Mouse (Mus musculus) naive thymus-derived CD4-positive, alpha-beta T cell, adult 2 months (primary cell): ENCODE data around the gene Cisd2.

ENCODE experiments used
- DNase-seq: peaks from one replicate; pipeline ENCODE4 v3.0.0-alpha.2; 2011; ENCODE audit warnings: low read depth

Cisd2 gene

GRCm38 (mm10) chr3:135411056-135411455, 12.7 kb downstream of the Cisd2 start:
- no peak for DNase-seq

- DNase-seq, result no peak
Measured at GRCm38 (mm10) chr3:135409219-135409618, 14.5 kb downstream of the Cisd2 start.

- peak; percentile 42 for DNase-seq
Measured at GRCm38 (mm10) chr3:135407351-135407750, 16.4 kb downstream of the Cisd2 start.

GRCm38 (mm10) chr3:135404599-135404998, 19.1 kb downstream of the Cisd2 start:
- no peak for DNase-seq

DNA sequence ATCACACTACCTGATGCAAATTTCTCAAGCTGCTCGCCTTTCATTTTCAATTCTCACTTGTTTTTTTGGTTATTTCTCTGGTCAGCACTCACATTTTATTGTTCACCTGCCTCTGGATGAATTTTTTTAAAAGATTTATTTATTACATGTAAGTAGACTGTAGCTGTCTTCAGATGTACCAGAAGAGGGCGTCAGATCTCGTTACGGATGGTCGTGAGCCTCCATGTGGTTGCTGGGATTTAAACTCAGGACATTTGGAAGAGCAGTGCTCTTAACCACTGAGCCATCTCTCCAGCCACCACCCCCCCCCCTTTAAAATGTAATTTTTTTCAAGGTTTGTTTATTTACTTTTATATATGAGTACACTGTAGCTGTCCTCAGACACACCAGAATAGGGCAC, 19.9 kb downstream of the Cisd2 start:
- no peak for DNase-seq

GRCm38 (mm10) chr3:135403211-135403610, 20.5 kb downstream of the Cisd2 start:
- no peak for DNase-seq

- peak; percentile 96 for DNase-seq
Measured at GRCm38 (mm10) chr3:135402201-135402658, 21.5 kb downstream of the Cisd2 start.

DNA sequence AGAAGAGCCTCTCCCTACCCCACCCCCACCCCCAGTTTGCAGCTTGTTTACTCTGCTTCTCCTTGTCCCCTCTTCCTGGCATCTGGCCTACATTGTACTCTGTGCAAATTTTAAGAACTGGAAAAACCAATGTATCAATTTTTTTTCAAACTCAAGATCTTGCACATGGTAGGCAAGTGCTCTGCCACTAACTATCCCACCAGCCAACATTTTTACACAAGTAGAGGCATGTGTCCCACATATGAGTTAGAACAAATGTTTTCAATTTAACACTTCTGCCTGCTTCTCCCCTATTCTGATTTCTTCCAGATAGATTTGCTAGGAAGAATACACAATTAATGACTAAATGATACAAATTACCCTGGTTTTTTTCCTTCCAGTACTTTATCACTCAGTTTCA, 26.6 kb downstream of the Cisd2 start:
- no peak for DNase-seq

DNA sequence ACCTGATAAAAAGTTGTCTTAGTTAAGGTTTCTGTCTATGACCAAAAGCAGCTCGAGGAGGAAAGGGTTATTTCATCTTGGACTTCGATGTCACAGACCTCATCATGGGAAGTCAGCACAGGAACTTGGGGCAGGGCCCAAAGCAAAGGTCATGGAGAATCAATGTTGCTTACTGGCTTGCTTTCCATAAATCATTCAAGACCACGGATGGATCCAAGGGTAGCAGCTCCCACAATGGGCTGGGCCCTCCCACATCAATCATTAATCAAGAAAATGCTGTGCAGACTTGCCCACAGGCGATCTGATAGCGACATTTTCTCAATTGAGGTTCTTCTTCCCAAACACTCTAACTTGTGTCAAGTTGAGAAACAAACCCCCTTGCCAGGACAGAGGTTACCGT, 27.6 kb downstream of the Cisd2 start:
- DNase-seq, result no peak

DNA sequence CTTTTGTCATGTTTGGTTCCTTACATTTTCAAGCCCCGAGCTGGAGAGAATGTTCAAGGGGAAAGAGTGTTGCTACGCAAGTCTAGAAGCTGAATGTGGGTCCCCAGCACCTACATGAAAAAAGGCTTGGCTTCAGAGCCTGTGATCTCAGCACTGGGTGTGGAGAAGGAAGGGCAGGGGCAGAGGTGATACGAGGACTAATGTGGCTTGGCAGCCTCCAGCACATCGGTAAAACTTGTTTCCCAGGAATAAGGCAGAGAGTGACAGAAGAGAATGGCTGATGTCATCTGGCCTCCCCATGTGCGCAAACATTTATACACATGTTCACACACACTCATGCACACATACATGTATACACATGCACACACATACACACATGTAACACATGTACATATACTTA, 28.6 kb downstream of the Cisd2 start:
- DNase-seq, result no peak

GRCm38 (mm10) chr3:135393186-135393585, 30.5 kb downstream of the Cisd2 start:
- DNase-seq, result no peak

DNA sequence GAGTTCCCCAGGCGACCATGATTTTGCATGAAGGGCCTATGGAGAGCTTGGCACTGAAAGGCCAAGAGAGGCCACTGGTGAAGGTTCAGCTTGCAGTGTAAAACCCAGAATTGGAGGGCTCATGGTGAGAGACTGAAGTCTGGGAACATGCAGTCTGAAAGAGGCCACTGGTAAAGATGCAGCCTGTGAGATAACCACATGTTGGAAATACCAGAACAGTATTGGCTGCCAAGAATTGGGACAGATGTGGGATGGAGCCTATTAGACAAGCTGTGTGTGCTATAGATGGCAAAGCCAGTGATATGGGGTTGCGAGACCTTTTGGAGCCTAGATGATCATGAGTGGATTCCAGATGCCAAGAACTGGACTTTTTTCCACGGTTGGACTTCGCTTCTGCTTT, 43.9 kb downstream of the Cisd2 start:
- DNase-seq, result no peak

DNA sequence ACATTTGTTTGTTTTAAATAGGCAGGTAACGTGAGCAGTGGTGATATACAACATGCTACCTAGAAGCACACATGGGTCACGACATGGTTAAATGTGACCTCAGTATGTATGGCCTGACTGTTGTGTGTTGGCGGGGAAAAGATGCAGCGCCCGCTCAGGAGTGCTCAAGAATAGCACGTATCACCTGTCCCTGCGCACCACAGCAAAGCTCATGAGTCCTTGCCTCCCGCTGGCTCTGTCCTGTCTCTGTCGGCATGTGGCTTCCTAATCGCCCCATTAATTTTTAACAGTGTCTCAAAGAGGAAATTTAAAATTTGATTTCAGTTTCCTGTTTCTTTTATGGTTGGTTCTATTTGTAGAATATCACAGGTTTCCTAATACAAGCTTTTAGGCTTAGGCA, 46.3 kb downstream of the Cisd2 start:
- DNase-seq, result no peak

DNA sequence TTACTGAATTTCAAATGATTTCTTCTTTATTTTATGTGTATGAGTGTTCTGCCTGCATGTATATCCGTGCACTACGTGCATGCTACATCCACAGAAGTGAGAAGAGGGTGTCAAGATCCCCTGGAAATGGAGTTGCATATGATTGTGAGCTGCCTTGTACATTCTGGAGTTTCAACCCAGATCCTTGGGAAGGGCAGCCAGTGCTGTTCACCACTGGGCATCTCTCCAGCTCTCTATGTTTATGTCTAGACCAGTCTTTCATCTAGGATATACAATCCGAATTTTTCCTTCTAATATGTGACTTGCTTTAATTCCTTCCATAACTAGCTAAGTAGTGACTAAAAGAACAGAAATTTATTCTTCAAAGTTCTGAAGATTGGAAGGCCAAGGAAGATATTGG, 47.9 kb downstream of the Cisd2 start:
- no peak for DNase-seq

DNA sequence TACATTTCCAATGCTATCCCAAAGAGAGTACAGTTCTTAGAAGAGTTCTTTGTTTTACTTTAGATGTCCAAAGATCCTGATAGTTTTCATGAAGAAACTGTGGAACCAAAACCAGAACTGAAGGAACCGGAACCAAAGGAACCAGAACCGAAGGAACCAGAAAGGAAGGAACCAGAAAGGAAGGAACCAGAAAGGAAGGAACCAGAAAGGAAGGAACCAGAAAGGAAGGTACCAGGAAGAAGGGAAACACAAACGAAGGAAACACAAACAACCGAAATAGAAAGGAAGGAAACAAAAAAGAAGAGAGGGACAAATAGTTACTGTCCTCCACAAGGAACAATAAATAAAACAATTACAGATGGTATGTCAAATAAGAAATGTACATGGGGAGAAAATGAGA, 66.3 kb downstream of the Cisd2 start:
- no peak for DNase-seq
